Mouse (Mus musculus) heart, embryonic 14.5 days (tissue): ENCODE results near the gene C1qtnf5. TPM values are rescaled to one million over a fixed set of nuclear protein-coding genes. Genes with fewer than 3 reads are reported as not detected.

Source experiments
- ATAC-seq: fragments of 200-750 bp; cut with Nextera tagmentation; 2 replicates; pipeline ENCODE4 v1.8.0; 2017; ENCODE audit warnings: low read depth, moderate TSS enrichment; ENCODE audit not compliant: insufficient number of reproducible peaks, insufficient read depth, low FRiP score
- H3K27ac ChIP-seq, 2 experiments: fragments of 200-500 bp in 1 of 2; fragments of 300-500 bp in 1 of 2; sonication (generic) in 1 of 2; replicated peaks in 1 of 2; 2 replicates each; pipeline ENCODE4 v1.5.1; 2012 to 2014; ENCODE audit warnings: low read depth in 2 of 2, low read length in 2 of 2, control low read depth in 1 of 2, mild to moderate bottlenecking in 1 of 2, mixed read lengths in 1 of 2; ENCODE audit not compliant: control insufficient read depth in 1 of 2, insufficient read depth in 1 of 2
- H3K27me3 ChIP-seq: fragments of 300-500 bp; sonication (generic); 2 replicates; pipeline ENCODE4 v1.6.1; 2014; ENCODE audit warnings: mild to moderate bottlenecking, low read length, control low read depth; ENCODE audit not compliant: control insufficient read depth, insufficient read depth
- H3K36me3 ChIP-seq: fragments of 300-500 bp; sonication (generic); 2 replicates; pipeline ENCODE4 v1.6.1; 2014; ENCODE audit warnings: mild to moderate bottlenecking, control low read depth, low read length, mixed read lengths; ENCODE audit not compliant: control insufficient read depth, insufficient read depth
- H3K4me1 ChIP-seq, 2 experiments: fragments of 200-500 bp in 1 of 2; fragments of 300-500 bp in 1 of 2; sonication (generic) in 1 of 2; 2 replicates each; pipeline ENCODE4 v1.6.1; 2012 to 2014; ENCODE audit warnings: low read length in 2 of 2, control low read depth in 1 of 2, mixed read lengths in 1 of 2; ENCODE audit not compliant: control insufficient read depth in 2 of 2, insufficient read depth in 2 of 2
- H3K4me2 ChIP-seq: fragments of 300-500 bp; sonication (generic); 2 replicates; pipeline ENCODE4 v1.6.1; 2014; ENCODE audit warnings: mild to moderate bottlenecking, low read length
- H3K4me3 ChIP-seq, 2 experiments: fragments of 200-500 bp in 1 of 2; fragments of 300-500 bp in 1 of 2; sonication (generic) in 1 of 2; 2 replicates each; pipeline ENCODE4 v1.5.1; 2012 to 2014; ENCODE audit warnings: low read length in 2 of 2, mild to moderate bottlenecking in 2 of 2, control low read depth in 1 of 2, low read depth in 1 of 2, moderate library complexity in 1 of 2; ENCODE audit not compliant: control insufficient read depth in 1 of 2, insufficient read depth in 1 of 2
- H3K9ac ChIP-seq: fragments of 300-500 bp; sonication (generic); 2 replicates; pipeline ENCODE4 v1.6.1; 2014; ENCODE audit warnings: mild to moderate bottlenecking, low read length
- H3K9me3 ChIP-seq: fragments of 300-500 bp; sonication (generic); 2 replicates; pipeline ENCODE4 v1.6.1; 2016; ENCODE audit warnings: low read length, control low read depth; ENCODE audit not compliant: control insufficient read depth
- WGBS: fragments of 180-500 bp; shearing (Covaris S2); extraction: QIAGEN DNeasy Blood & Tissue Kit; methylation state at CpG from one replicate; pipeline ENCODE4 v1.1.7; 2014; 5-methylcytosine and 5-hydroxymethylcytosine counted together
- polyA plus RNA-seq: library from polyadenylated mRNA; unstranded; fragments of >200 nt; fragmentation: Nextera tagmentation; extraction: Ambion mirVana; gene quantifications from 2 replicates; pipeline ENCODE4 v1.2.1, GENCODE M21; 2014

Gene C1qtnf5
- polyA plus RNA-seq, 1 experiment from 2014 or later: 2.7 TPM

DNA sequence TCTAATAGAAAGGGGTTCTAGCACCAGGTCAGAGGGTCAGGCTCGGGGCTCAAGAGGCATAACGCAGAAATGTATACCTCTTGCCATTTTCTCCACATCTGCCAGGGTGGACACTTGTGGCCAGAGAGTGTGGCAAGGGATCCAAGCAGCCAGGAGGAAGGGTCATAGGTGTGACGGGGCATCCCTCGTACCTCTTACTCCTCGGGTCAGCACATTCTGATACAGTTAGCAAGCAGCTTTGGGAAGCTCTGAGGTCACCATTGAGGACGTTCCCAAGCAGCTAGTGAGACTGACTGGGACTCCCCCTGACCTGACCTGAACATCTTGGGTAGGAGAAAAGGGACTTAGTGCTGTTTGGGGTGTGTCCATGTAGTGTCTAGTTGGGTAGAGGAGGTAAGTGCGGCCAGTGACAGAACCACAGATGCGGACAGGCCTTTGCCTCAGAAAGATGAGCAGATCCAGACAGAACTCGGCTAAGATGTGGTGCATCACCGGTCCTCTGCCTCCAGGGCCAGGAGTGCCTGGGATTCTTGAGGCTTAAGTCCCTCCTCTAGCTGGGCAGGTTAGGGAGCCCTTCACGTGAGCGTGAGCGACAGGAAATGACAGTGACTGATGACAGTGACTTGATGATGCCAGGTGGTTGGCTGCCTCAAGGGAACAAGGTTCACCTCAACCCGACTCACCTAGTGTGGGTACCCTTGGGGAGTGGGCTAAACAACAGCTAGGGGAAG, 36.8 kb upstream of the C1qtnf5 start:
- Histone ChIP-seq H3K4me2 (peak overlapping the region; percentile 77), H3K27me3 (no peaks in the 10 kb centered on the region), H3K9ac (peak overlapping the region; percentile 81), H3K4me1 (peaks cover 38 to 53% of the 10 kb centered on the region in 2 experiments), H3K4me3 (peak overlapping the region; percentile 47 to 65), H3K9me3 (no peaks in the 10 kb centered on the region), H3K27ac (peak overlapping the region; percentile 95 to 97), H3K36me3 (no peaks in the 10 kb centered on the region)
- WGBS: 32% methylated on average over 14 of the region's 14 CpGs
- ATAC-seq: no peak

GRCm38 (mm10) chr9:44070844-44071231, 36.2 kb upstream of the C1qtnf5 start:
- H3K9ac ChIP-seq: peak overlapping the region; percentile 81
- 23% methylated on average over 8 of the region's 8 CpGs for WGBS
- H3K27ac ChIP-seq: peak overlapping the region in 1 of 2 experiments; percentile 50; a peak in 2 of 4 replicates
- no peaks in the 10 kb centered on the region for H3K9me3 ChIP-seq
- peaks cover 38 to 57% of the 10 kb centered on the region in 2 experiments for H3K4me1 ChIP-seq
- H3K4me2 ChIP-seq: peak overlapping the region; percentile 77
- ATAC-seq: no peak
- peak overlapping the region; percentile 47 to 65 for H3K4me3 ChIP-seq
- H3K27me3 ChIP-seq: no peaks in the 10 kb centered on the region
- H3K36me3 ChIP-seq: peaks cover 5% of the 10 kb centered on the region

DNA sequence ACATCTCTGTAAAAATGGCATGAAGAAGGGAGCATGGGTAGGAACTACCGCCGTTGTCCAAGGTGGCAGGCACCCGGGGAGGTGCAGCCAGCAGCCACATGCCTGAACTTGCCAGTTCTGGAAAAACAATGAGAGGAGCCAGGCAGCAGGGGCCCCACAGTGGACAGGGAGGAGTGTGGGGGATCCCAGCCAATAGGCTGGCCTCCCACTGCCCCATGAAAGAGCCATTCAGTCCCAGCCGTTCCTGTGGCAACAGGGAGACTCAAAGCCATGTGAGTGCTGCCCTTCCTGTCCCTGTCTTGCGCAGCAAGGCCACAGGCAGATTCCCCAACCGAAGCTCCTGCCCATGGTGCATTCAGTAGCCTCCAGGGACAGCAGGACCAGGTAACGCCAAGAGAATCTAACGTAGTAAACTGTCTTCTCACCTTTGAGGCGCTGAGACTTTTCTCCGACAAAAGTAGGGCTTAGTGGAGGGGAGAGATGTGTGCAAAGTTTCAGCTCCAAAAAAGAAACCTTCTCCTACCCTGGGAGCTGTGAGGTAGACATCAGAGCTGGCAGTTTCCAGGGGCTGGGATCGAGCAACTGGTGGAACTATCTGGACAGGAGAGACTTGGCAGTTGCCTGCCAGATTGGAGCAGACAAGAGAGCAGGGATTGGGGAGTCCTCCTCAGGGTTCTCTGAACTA, 35.0 kb upstream of the C1qtnf5 start:
- WGBS: 24% methylated on average over 11 of the region's 11 CpGs
- Histone ChIP-seq H3K4me2 (peak overlapping the region; percentile 77), H3K27me3 (no peaks in the 10 kb centered on the region), H3K9me3 (no peaks in the 10 kb centered on the region), H3K36me3 (peaks cover 11% of the 10 kb centered on the region), H3K4me3 (peak overlapping the region in 1 of 2 experiments; percentile 4; a peak in 1 of 4 replicates), H3K9ac (peak overlapping the region; percentile 53), H3K27ac (peak overlapping the region; percentile 1 to 61; a peak in 3 of 4 replicates), H3K4me1 (peaks cover 48 to 69% of the 10 kb centered on the region in 2 experiments)
- no peak for ATAC-seq

- peak overlapping the region; percentile 53 for H3K9ac ChIP-seq
- 19% methylated on average over 4 of the region's 4 CpGs for WGBS
- ATAC-seq: no peak
- H3K27ac ChIP-seq: peak overlapping the region in 1 of 2 experiments; percentile 61; a peak in 2 of 4 replicates
- no peaks in the 10 kb centered on the region for H3K27me3 ChIP-seq
- H3K9me3 ChIP-seq: no peaks in the 10 kb centered on the region
- peak overlapping the region; percentile 77 for H3K4me2 ChIP-seq
- peaks cover 16% of the 10 kb centered on the region for H3K36me3 ChIP-seq
- peaks cover 52 to 74% of the 10 kb centered on the region in 2 experiments for H3K4me1 ChIP-seq
- H3K4me3 ChIP-seq: no peak overlapping the region
Measured at GRCm38 (mm10) chr9:44072599-44072915, 34.5 kb upstream of the C1qtnf5 start.

DNA sequence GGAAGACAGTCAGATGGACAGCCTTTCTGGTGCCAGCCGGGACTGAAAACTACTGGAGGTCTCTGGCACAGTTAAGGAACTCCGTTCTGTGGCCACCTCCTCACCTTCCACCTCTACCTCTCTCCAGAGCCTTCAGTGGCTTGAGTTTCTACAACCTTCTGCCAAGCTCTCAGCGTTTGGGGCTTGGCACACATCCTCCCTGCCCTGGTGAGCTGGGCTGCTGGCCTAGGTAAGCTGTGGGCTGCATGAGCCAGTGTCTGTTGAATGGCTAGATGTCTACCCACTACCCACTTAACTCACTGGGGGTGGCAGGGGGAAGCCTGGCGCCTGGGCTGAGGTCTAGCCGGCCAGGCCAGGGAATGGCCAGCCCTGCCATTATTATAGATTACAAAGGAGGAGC, 33.9 kb upstream of the C1qtnf5 start:
- peaks cover 51 to 75% of the 10 kb centered on the region in 2 experiments for H3K4me1 ChIP-seq
- H3K27ac ChIP-seq: no peak overlapping the region
- no peak overlapping the region; the same call in 1 of the 2 replicates for H3K9ac ChIP-seq
- 43% methylated on average over 5 of the region's 5 CpGs for WGBS
- ATAC-seq: no peak
- peaks cover 22% of the 10 kb centered on the region for H3K36me3 ChIP-seq
- peak overlapping the region; percentile 77 for H3K4me2 ChIP-seq
- no peaks in the 10 kb centered on the region for H3K27me3 ChIP-seq
- no peak overlapping the region for H3K4me3 ChIP-seq
- no peaks in the 10 kb centered on the region for H3K9me3 ChIP-seq

DNA sequence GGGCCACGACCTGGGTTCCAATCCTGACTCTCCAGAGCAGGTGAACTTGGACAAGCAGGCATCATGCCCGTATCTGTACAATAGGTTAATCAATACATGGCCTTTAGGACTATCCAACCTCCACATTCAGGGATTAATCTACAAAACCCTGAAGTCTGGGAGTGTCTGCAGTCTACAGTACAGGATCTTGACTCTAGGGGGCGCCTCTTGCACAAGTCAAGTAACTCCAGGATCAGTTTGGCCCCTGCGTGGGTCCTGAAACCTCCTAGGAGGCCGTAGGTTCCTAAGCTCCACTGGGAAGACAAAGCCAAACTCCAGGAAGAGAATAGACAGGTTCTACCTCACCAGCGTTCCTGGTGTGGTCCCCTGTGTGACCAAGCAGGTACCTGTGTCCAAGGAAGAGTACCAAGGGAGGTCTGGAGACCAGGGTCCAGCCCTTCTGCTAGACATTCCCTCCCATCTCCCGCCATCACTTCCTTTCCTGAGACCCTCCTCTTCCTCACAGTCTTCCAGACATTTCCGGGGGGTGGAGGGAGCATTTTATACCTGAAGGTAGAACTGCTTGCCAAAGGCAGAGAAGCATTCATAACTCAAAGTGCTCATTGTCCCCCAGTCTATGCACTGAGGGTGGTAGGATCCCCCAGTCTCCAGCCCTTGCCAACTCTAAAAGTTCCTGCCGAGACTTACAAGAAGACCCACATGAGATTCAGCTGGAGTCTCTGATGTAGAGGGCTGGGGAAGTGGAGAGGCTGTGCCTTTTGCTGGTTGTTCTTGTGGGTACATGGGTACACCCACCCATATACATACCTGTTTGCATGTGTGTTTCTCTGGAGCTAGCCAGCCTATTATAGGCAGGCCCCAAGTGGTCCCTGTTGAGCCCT, 32.4 kb upstream of the C1qtnf5 start:
- Histone ChIP-seq H3K27ac (no peak overlapping the region), H3K4me2 (no peak overlapping the region), H3K36me3 (peaks cover 22% of the 10 kb centered on the region), H3K9ac (no peak overlapping the region), H3K4me1 (peaks cover 58 to 78% of the 10 kb centered on the region in 2 experiments), H3K4me3 (no peak overlapping the region), H3K9me3 (no peaks in the 10 kb centered on the region), H3K27me3 (no peaks in the 10 kb centered on the region)
- ATAC-seq: no peak
- WGBS: 63% methylated on average over 9 of the region's 9 CpGs

GRCm38 (mm10) chr9:44075276-44075995, 31.6 kb upstream of the C1qtnf5 start:
- Histone ChIP-seq H3K27ac (no peak overlapping the region), H3K9me3 (no peaks in the 10 kb centered on the region), H3K4me1 (peaks cover 62 to 81% of the 10 kb centered on the region in 2 experiments), H3K9ac (no peak overlapping the region), H3K4me3 (no peak overlapping the region), H3K27me3 (no peaks in the 10 kb centered on the region), H3K36me3 (peaks cover 22% of the 10 kb centered on the region), H3K4me2 (no peak overlapping the region)
- no peak for ATAC-seq
- 74% methylated on average over 24 of the region's 24 CpGs for WGBS
